Mouse (Mus musculus): ENCODE results near the gene Tnni2. TPM values are rescaled to one million over a fixed set of nuclear protein-coding genes. Genes with fewer than 3 reads are reported as not detected.

Tnni2 gene
- polyA plus RNA-seq, 1 experiment from 2014 or later, result 1.0 TPM

Other genes with a start within 250 kb of the Tnni2 start
- not detected in 2 replicates for gene Krtap5-3, start 240.4 kb upstream of the Tnni2 start, polyA plus RNA-seq (2014; fragmentation: Nextera tagmentation; extraction: Ambion mirVana)
- not detected in 2 replicates for gene Gm7579, start 229.9 kb upstream of the Tnni2 start, polyA plus RNA-seq (2014; fragmentation: Nextera tagmentation; extraction: Ambion mirVana)
- gene Krtap5-5, start 211.8 kb upstream of the Tnni2 start, polyA plus RNA-seq (2014; fragmentation: Nextera tagmentation; extraction: Ambion mirVana), result not detected in 2 replicates
- not detected in 2 replicates for gene Gm40460, start 200.7 kb upstream of the Tnni2 start, polyA plus RNA-seq (2014; fragmentation: Nextera tagmentation; extraction: Ambion mirVana)
- gene Gm2431, start 183.5 kb upstream of the Tnni2 start, polyA plus RNA-seq (2014; fragmentation: Nextera tagmentation; extraction: Ambion mirVana), result not detected in 2 replicates
- not detected in 2 replicates for gene Gm4559, start 167.4 kb upstream of the Tnni2 start, polyA plus RNA-seq (2014; fragmentation: Nextera tagmentation; extraction: Ambion mirVana)
- not detected in 2 replicates for gene Krtap5-1, start 144.7 kb upstream of the Tnni2 start, polyA plus RNA-seq (2014; fragmentation: Nextera tagmentation; extraction: Ambion mirVana)
- not detected in 2 replicates for gene Krtap5-4, start 138.3 kb upstream of the Tnni2 start, polyA plus RNA-seq (2014; fragmentation: Nextera tagmentation; extraction: Ambion mirVana)
- 6.4 and 7.3 TPM in 2 replicates for gene Ifitm10, start 68.1 kb upstream of the Tnni2 start, polyA plus RNA-seq (2014; fragmentation: Nextera tagmentation; extraction: Ambion mirVana)
- not detected in 2 replicates for gene Gm49369, start 59.1 kb upstream of the Tnni2 start, polyA plus RNA-seq (2014; fragmentation: Nextera tagmentation; extraction: Ambion mirVana)
- 313 and 325 TPM in 2 replicates for gene Ctsd, start 53.8 kb upstream of the Tnni2 start, polyA plus RNA-seq (2014; fragmentation: Nextera tagmentation; extraction: Ambion mirVana)
- gene Syt8, start 7.0 kb upstream of the Tnni2 start, polyA plus RNA-seq (2014; fragmentation: Nextera tagmentation; extraction: Ambion mirVana), result not detected in 2 replicates
- 4.8 and 8.2 TPM in 2 replicates for gene Lsp1, start 19.0 kb downstream of the Tnni2 start, polyA plus RNA-seq (2014; fragmentation: Nextera tagmentation; extraction: Ambion mirVana)
- gene Tnnt3, start 57.0 kb downstream of the Tnni2 start, polyA plus RNA-seq (2014; fragmentation: Nextera tagmentation; extraction: Ambion mirVana), result 1.2 and 1.6 TPM in 2 replicates
- 21.6 and 22.9 TPM in 2 replicates for gene Mrpl23, start 90.9 kb downstream of the Tnni2 start, polyA plus RNA-seq (2014; fragmentation: Nextera tagmentation; extraction: Ambion mirVana)
- 141 and 194 TPM in 2 replicates for gene Igf2, start 225.0 kb downstream of the Tnni2 start, polyA plus RNA-seq (2014; fragmentation: Nextera tagmentation; extraction: Ambion mirVana)
- not detected in 2 replicates for gene Gm49394, start 228.1 kb downstream of the Tnni2 start, polyA plus RNA-seq (2014; fragmentation: Nextera tagmentation; extraction: Ambion mirVana)

Measured in hindbrain, embryonic 14.5 days (tissue).